Mouse (Mus musculus) heart, postnatal 14 days (tissue): ENCODE measurements around the gene Gm21953. TPM values are rescaled to one million over a fixed set of nuclear protein-coding genes. Genes with fewer than 3 reads are reported as not detected.
"Not testable (repeated sequence)": the region's sequence is repeated elsewhere in the genome, so short reads cannot be mapped to it uniquely, and the experiment has no call there.

Source experiments
- DNase-seq, 2 experiments: peaks; one replicate each; pipeline ENCODE4 v3.0.0; 2021 to 2022
- intact Hi-C: fragments of 180-260 bp; cut with DNase I; formaldehyde crosslinking; loops from one replicate; pipeline ENCODE4 v1.15.1; 2025
- long read RNA-seq, 2 experiments: library from polyadenylated mRNA; stranded (forward); transcript quantifications; one replicate each; pipeline ENCODE4 v2.0.0; 2021
- total RNA-seq, 2 experiments: library from RNA; stranded (reverse); gene quantifications; 2 replicates each; pipeline ENCODE4 v1.2.3; 2021

The Gm21953 gene
- total RNA-seq = not detected
- long read RNA-seq, experiment 1 = 0 reads
- long read RNA-seq, experiment 2 = 0 reads

- DNase-seq, intact Hi-C loops: not testable (repeated sequence)
These were observed at the start of gene Gm21953 for GRCm38 (mm10) chr4:42293967-42294366. Gene Gm21953 (plus strand): TSS chr4:42294267.

DNA sequence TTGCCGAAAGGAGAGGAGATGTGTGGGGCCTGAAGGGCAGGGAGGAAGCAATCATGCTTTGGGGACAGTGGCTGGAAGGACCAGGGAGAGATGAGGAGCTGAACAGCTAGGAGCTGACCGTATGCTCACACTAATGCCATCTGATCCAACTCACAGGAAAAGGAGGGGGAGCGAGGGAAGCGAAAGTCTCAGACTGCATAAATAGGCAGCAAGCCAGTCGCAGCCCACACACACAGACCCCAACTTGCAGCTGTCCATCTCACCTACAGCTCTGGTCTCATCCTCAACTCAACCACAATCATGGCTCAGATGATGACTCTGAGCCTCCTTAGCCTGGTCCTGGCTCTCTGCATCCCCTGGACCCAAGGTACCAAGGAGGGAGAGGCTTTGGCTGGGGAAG is 38.6 kb upstream of the Gm21953 start, which contains the start of gene Ccl21b:
TSS of gene Ccl21b (plus strand) at position 301 of the 400 bp plus-strand sequence.
- DNase-seq, intact Hi-C loops: not testable (repeated sequence)

GRCm38 (mm10) chr4:42318034-42318433 is 24.0 kb downstream of the Gm21953 start, which contains the start of gene Fam205a3:
Gene Fam205a3 (plus strand): TSS chr4:42318334.
- DNase-seq, intact Hi-C loops: not testable (repeated sequence)

Other genes with a start within 250 kb of the Gm21953 start
- gene Gm3893, start 203.1 kb upstream of the Gm21953 start, total RNA-seq = not detected
- gene Gm13304, start 179.4 kb upstream of the Gm21953 start, total RNA-seq = 10 to 100 TPM; 22.7 to 23.8 TPM
- not detected for gene Gm13306, start 140.8 kb upstream of the Gm21953 start, total RNA-seq
- under 1 TPM; 0.44 to 0.88 TPM for gene Gm13305, start 125.7 kb upstream of the Gm21953 start, total RNA-seq
- gene Gm10600, start 53.6 kb upstream of the Gm21953 start, total RNA-seq = under 1 TPM; 0.15 to 0.19 TPM
- not detected for gene Ccl21b, start 38.5 kb upstream of the Gm21953 start, total RNA-seq
- gene Fam205a3, start 24.1 kb downstream of the Gm21953 start, total RNA-seq = not detected
- gene Gm21586, start 145.1 kb downstream of the Gm21953 start, total RNA-seq = not detected
- gene Gm2163, start 172.5 kb downstream of the Gm21953 start, total RNA-seq = not detected
- gene Fam205a2, start 233.9 kb downstream of the Gm21953 start, total RNA-seq = not detected